Mouse (Mus musculus) 3T3-L1 (cell line): ENCODE data around the gene Srsf5.
A peak's percentile ranks its signal among the peaks of the same experiment; 100 is the strongest.
"Not testable (repeated sequence)": the region's sequence is repeated elsewhere in the genome, so short reads cannot be mapped to it uniquely, and the experiment has no call there.

ENCODE experiments used
- DNase-seq: peaks from one replicate; pipeline ENCODE4 v3.0.0-alpha.2; 2015; ENCODE audit warnings: low read depth, low spot score

Gene Srsf5

DNA sequence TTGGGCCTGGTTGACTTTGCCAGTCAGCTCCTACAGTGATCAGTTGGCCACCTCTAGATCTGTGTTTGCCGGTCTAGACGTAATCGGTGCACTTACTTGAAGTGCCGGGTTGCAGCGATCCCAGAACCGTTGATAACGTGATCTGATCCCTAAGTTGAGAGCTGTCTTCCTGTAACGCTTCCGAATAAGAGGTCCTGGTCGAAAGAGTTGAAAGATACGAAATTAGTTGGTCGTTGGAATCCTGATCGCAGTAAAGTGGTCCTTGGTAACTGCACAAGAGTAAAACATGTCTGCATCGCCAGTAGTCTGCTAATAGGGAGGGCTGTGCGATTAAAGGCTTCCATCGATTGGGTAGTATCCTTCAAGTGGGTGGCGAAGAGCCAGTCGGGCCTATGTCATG, 2.9 kb downstream of the Srsf5 start:
- no peak for DNase-seq

DNA sequence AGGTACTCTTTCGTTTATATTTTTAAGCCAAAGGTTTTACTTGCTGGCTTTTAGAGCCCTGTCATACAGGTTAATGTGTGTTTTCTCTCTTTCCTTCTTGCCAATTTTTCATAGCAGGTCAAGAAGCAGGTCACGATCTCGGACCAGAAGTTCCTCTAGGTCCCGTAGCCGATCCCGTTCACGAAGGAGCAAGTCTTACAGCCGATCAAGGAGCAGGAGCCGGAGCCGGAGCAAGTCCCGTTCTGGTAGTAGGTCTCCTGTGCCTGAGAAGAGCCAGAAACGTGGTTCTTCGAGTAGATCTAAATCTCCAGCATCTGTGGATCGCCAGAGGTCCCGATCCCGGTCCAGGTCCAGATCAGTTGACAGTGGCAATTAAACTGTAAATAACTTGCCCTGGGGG, 4.3 kb downstream of the Srsf5 start:
- not testable (repeated sequence) for DNase-seq

DNA sequence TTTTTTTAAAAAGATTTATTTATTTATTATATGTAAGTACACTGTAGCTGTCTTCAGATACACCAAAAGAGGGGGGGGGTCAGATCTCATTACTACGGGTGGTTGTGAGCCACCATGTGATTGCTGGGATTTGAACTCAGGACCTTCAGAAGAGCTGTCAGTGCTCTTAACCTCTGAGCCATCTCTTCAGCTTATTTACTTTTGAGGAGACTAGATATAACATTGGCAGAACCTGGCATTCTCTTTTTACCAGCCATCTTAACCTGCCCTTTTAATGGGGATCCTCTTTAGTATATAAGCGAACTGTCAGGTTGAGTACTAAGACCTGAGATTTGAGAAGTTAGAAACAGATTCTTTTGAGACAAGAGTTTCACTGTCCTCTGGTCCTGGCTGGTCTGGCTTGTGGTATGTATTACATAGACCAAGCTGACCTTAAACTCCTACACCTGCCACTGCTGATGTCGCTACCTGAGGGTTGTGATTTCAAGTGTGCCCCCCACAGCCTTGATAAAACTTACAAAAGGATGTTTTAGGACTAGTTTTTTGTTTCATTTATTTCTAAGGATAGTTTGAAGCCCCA, 6.4 kb downstream of the Srsf5 start:
- DNase-seq = no peak

DNA sequence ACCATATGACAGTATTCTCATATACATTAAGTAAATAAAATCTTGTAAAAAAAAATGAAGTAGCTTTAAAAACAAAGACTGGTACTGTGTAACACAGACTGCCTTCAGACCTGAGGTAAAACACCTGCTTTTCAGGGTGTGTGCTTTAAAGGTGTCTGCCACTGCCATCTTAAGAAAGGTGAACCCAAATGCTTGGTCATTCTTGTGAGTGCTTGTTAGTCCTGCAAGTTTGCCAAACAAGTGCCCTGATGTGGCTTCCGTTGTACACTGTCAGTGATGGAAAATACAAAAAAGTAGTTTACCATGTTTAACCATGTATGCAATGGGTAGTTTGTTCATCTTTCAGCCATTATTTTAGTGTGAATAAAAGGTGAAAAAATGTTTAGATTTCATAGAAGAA, 7.2 kb downstream of the Srsf5 start:
- no peak for DNase-seq

DNA sequence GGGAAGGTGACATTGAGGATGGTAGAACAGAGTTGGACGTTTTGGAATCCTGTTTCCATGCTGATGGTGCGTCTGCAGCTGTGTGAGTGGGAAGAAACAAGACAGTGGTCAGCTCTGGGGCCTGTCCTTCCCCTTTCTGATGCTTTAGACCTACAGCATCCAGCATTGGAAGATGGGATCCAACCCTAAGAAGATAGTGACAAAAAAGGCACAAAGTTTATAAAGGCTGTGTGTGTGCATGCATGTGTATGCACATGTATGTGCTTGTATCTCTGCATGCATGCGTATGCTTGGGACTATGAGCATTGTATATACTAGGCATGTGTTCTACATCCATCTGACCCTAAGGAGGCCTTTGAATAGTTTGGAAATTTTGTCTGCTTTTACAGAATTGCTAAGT, 10.7 kb downstream of the Srsf5 start:
- no peak for DNase-seq

DNA sequence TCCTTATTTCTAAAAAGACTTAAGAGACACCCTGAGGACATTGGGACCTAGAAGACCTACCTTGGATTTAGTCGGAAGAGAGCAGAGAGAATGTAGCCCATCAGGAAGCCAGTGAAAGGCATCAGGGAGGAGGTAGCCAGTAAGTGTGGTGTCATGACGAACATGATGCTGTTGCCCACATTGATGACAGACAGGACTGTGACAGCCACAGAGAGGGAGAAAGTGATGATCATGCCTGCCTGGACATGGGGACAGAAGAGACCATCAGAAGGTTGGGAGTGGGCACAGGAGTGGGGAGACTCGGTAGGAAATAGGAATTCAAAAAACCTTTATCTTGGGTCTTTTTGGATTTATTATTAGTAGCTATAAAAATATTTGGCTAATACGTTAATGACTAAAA, 12.7 kb downstream of the Srsf5 start:
- DNase-seq = no peak

DNA sequence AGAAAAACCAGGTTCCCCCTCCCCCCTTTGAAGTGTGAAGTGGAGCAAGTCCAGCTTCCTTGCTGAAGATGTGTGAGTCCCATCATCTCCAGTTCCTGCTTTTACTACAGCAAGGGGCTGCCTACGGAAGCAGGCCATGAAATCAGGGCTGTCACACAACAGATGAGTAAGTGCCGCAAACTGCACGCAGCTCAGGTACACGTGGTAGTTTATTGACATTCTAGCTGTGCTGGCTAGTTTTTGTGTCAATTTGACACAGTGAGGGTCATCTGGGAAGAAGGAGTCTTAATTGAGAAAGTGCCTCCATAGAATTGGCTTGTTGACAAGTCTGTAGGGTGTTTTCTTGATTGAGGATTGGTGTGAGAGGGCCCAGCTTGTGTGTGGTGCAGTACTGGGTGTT, 17.3 kb downstream of the Srsf5 start:
- DNase-seq = no peak

DNA sequence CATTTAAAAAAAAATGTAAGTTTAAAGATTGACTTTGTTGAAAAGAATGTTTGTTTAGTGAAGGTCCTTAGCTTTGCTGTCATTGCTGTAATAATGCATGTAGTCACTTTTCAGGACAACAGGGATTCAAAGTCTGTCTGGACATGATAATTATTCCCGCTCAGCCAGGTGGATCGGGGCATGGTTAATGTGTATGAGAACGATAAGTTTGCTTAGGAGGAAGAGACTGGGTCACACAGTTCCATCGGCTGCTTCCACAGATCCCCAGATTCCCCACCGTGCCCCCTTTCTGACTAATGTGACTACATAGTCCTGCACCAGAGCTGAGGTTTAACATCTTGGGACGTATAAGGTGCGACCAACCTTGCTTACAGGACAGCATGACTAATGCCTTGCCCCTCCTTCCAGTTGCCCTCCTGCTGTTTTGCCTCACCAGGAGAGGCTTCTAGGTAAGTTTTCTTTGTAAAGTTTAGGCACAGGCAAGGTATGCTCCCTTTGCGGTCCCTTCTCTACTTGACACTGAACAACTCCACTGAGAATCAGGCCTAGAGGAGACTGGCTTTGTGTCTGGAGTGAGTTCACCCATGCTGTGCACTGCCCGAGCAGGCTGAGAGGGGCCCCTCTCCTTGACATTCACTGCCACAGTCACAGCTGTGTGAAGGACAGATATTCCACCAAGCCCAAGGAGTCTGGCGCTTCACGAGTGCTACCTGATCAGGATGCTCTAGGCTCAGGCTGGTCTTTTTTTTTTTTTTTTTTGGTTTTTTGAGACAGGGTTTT, 20.9 kb downstream of the Srsf5 start:
- no peak for DNase-seq

DNA sequence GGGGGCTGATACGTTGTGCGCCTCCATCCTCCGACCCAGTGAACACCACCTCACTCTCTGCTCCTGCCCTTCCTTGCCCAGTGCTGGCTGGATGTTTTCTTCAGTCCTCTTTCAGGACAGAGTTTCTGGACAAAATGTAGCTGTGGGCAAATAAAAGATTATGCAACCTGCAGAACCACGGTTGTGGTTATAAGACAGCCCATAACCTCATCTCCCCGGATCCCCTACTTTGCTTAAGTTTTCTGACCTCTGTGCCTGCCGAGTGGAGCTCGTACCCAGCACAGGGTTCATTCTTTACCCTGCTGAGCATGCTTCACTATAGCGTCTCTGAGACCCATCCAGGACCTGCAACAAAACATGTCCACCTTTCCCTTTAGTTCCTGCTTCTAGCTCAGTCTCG, 22.6 kb downstream of the Srsf5 start:
- no peak for DNase-seq

DNA sequence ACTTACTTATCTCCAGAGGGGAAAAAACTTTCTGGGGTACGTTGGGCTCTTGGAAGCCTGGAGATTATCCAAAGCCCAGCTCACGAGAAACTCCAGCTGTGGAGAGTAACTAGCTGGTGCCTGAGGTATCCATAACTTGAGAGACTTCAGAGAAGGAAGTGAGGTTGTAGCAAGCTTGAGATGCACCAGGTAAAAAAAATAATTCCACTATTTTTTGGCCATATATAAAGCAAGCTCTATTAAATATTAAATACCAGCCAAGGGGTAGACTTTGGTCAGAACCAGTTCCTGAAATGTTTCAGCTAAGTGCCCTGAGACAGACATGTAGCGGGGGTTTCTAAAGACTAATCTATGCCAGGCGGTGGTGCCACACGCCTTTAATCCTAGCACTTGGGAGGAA, 23.3 kb downstream of the Srsf5 start, which contains the start of gene Slc10a1:
Gene Slc10a1 (minus strand): TSS at position 101 of the 400 bp plus-strand sequence.
- no peak for DNase-seq

DNA sequence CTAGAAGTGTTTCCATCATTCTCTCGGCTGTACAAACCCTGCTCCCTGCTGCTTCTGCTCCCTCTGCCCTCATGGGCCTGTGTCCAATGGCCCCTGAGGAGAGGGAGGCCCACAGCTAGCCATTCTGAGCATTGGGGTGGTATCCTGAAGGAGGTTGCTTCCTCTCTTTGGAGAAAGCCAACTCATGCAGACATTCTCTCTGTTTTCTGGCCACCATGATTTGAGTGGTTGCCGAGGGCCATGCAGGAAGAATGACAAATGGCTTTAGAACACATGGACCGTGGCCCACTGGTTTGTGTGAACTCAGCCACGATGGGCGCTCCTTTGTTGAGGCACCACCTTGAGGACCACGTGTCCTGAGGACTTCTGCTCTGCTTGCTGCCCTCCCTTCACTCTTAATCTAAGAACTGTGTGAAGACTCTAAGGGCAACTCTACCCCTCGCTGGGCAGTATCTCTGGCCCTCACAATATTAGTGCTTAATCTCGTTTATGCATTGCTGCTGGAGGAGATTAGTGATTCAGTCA, 24.9 kb downstream of the Srsf5 start:
- DNase-seq = no peak

DNA sequence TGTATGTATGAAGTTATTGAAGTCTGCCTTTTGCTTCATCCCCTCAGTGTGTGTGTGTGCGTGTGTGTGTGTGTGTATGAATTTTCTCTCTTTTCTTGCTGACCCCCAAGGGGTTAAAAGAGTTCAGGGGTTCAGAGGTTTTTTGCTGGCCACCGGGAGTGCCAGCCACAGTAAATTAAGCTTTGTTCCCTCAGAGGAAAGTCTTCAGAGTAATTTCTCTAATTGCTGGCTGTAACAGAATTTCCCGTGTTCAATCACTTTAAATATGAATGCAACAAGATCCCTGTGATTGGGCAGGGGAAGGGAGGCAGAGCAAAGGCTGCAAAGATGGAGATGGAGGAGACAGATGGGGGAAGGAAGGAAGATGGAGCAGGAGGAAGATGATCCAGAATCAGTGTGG, 26.5 kb downstream of the Srsf5 start:
- no peak for DNase-seq

DNA sequence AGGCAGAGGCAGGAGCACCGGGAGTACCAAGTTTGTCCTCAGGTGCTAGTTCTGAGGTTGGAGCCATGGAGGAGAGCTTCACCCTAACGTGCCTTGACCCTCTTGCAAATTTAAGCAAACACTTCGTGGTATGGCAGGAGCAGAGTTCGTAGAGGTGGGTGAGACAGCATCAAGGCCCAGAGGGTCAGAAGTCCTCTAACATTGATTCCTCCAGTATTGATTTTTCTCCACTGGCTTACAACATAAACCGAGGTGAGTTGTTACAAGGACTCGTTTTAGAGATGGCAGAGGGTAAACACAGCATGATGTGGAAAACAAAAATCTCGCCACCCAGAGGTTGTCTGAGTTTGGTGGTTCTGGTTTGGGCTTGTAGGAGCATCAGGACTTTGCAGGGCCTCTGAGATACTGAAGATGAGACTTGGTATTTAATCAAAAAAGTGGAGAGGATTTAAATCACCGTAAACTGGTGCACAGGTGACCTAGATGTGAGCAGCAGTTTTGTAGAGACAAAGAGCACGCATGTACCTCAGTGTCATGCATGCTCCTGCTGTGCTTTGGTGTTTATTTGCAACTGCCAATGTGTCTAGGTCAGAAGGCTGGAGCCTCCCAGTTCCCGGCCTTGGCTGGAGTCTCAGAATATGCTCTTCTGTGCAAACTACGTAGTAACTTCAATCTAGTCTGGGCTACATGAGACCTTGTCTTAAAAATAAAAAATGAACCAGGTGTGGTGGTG, 30.8 kb downstream of the Srsf5 start:
- no peak for DNase-seq

DNA sequence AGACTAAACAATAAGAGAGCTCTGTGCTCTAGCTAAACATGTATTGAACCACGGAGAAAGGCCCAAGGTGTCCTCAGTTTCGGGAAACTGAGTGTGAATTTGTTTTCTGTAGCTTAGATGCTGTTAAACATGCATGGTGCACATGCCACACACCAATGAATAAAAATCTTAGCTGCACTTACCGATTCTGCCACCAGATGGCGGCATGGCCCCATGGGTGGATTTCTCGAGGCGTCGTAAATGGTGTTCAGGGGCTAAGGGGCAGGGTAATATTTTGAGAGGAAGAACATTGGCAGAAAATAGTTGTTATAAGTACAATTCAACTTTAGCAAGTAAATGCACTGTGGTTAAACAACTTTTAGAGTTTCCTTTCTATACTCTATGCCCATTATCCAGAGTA, 37.0 kb downstream of the Srsf5 start:
- peak; percentile 71 for DNase-seq

DNA sequence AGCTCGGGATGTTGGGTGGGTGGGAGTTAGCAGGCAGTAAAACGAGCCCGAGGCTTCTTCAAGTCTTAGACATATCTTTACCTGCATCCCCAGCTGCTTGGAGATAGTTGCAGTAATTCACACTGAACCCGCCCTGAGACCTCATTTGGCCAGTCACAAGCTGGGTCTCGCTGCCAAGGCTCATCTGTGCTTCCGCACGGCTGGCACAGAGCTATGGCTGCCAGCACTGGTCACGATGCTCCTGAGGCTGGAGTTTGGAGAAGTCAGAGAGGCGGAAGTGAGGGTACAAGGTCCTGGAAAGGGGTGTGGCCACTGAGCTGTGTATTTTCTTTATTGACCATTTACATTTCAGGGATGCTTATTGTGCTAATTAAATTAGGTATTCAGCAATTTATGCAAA, 38.4 kb downstream of the Srsf5 start:
- no peak for DNase-seq

DNA sequence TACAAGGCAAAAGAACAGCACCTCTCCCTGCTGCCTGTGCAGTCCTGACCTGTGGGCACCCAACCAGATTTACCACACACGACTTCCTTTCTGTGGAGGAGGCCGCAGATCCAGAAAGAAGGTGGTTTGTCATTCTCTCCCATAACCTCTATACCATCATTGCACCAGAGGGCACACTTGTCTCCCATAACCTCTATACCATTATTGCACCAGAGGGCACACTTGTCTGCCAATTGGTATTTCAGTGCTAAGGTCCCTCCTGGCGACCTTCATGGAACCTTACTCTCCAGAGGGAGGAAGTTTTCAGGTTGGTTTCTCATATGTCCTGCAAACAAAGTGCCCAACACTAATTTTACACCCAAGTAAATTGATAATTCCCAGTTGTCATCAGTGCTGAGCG, 41.3 kb downstream of the Srsf5 start:
- no peak for DNase-seq

DNA sequence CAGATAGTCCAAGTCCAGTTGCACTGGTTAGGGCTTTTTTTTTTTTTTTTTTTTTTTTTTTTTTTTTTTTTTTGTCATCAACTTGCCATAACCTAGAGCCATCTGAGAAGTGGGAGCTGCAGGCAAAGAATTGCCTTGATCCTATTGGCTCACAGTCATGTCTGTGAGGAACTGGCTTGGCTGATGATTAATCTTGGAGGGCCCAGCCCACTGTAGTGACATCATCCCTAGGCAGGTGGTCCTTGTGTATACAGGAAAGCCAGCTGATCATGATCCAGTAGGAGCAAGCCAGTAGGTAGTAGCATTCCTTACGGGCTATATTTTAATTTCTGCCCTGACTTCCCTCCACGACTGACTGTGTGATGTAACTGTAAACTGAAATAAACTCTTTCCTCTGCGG, 43.0 kb downstream of the Srsf5 start:
- DNase-seq = no peak

DNA sequence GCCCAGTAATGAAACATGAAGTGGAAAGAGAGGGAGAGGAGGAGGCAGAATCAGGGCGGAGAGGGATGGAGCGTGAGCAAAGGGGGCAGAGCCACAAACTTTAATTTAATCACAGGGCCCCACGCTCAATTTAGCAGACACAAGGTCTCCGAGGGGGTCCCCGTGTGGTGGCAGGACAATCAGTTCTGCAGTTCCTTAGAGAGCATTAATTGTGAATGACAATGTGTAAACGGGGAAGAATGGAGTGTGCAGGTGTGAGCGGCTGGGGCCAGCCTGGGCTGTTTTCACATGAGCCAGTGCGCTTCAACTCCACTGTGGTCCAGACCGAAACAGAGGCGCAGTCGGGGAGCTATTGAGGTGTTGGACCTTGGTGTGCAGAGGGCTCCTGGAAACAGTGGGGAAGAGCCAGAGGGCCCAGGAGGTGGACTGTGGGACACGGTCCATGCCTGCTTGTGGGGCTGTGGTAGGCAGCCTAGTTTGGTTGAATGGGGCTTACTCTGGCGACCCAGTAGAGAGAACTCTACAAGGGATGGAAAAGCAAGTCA, 45.7 kb downstream of the Srsf5 start:
- DNase-seq = no peak

DNA sequence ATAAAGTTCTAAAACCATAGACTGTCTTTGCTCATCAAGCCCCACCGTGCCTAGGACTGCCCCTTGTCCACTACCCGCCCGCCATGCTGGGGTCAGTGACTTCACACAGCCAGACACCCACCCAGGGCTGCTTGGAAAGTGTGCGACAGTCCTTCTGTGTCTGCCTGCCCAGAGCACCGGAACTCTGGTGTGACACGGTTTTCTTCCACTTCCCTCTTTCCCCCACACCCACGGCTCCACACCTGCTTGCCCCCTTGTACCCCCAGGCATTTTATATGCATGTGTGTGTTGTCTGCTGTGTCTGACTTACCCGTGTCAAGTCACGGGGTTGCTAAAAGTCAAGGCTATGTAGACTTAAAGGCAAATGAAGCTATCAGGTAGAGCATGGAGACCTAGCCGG, 46.5 kb downstream of the Srsf5 start:
- DNase-seq = no peak

DNA sequence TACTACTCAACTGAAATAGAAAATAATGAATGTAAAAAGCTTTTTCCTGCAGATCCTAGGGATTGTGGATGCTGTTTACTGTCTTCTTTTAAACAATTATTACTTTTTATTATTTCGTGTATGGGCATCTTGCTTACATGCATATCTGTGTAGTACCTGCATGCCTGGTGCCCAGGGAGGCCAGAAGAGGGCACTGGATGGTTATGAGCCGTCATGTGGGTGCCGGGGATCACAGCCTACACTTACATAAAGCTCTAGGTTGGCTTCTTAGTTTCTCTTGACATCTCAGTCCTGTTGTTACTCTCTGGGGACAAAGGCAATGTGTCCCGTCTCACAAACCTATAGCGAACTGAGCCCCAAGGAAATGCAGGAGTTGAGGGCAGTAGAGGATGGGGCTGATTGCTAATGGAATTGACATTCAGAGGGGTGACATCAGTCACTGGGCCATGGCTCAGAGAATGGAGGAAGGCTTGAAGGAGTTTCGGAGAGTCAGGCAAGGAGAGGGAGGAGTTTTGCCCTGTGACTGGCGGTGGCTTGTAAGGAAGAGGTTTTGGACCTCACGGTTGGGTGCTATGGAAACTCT, 47.3 kb downstream of the Srsf5 start:
- no peak for DNase-seq

DNA sequence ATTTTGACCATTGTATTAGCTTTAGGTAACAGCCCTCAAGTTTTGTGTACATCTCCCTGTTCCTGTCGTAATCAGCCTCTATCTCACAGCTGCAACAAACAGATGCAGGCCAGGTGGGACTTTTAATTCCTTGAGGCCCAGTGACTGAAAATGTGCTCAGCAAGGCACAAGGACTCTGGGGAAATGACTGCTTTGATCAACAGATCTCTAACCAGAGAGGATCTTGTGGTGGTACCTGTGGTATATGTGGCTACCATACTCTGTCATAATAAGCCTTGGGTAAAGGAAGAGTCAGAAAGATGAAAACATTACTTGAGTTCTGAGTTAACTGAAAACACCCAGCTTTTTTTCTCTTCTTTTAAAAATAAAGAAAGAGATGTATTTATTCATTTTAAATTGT, 48.5 kb downstream of the Srsf5 start:
- DNase-seq = no peak

DNA sequence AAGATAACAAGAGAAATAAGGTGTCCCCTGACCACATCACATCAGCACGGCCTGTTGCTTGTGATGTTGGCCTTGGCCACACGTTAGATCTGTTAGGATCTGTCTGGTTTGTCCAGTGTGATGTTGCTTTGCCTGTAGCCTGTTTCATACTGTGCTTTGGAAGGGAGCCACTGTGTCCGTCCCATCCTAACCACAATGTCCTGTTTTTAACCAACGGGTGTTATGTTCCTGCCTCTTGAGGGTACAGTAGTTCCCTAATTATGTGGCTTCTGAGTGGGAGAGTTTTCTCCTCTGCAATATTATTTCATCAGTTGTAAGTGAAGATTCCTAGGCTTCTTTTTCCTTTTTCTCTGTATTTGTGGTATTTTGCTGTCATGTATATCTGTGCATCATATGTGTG, 50.0 kb downstream of the Srsf5 start:
- DNase-seq = no peak
